Mouse (Mus musculus) ES-Bruce4 (cell line): ENCODE results near the gene Cabp4. TPM values are rescaled to one million over a fixed set of nuclear protein-coding genes. Genes with fewer than 3 reads are reported as not detected.
A peak's percentile ranks its signal among the peaks of the same experiment; 100 is the strongest.

Experiments
- H3K27ac ChIP-seq: 2 replicates; pipeline ENCODE4 v1.5.1; 2012; ENCODE audit warnings: low read length, inconsistent platforms; ENCODE audit not compliant: insufficient read depth
- H3K27me3 ChIP-seq: 2 replicates; pipeline ENCODE4 v1.6.1; 2012; ENCODE audit warnings: mild to moderate bottlenecking, low read length, inconsistent platforms; ENCODE audit not compliant: control insufficient read depth, poor library complexity, insufficient read depth, severe bottlenecking
- H3K36me3 ChIP-seq: 2 replicates; pipeline ENCODE4 v1.6.1; 2012; ENCODE audit warnings: inconsistent platforms, mild to moderate bottlenecking, low read length, moderate library complexity; ENCODE audit not compliant: control insufficient read depth, poor library complexity, insufficient read depth, severe bottlenecking
- H3K4me1 ChIP-seq: one replicate; pipeline ENCODE4 v1.8.1; 2011; ENCODE audit warnings: low read length; ENCODE audit not compliant: control insufficient read depth, insufficient read depth
- H3K4me3 ChIP-seq: 2 replicates; pipeline ENCODE4 v1.5.1; 2011; ENCODE audit warnings: low read depth, mild to moderate bottlenecking, low read length
- H3K9ac ChIP-seq: 2 replicates; pipeline ENCODE4 v1.6.1; 2012; ENCODE audit warnings: low read depth, mild to moderate bottlenecking, inconsistent platforms; ENCODE audit not compliant: poor library complexity, severe bottlenecking
- H3K9me3 ChIP-seq: replicated peaks from 2 replicates; pipeline ENCODE4 v1.6.1; 2012; ENCODE audit warnings: mild to moderate bottlenecking, low read length, inconsistent platforms; ENCODE audit not compliant: control insufficient read depth, poor library complexity, insufficient read depth, severe bottlenecking
- CTCF ChIP-seq: IDR thresholded peaks from one replicate; pipeline ENCODE4 v1.8.1; 2011; ENCODE audit warnings: low read depth, low read length
- EP300 ChIP-seq: IDR thresholded peaks from 2 replicates; pipeline ENCODE4 v1.6.1; 2011; ENCODE audit warnings: low read depth, low read length; ENCODE audit not compliant: insufficient read depth
- POLR2A ChIP-seq: IDR thresholded peaks from one replicate; pipeline ENCODE4 v1.8.1; 2011; ENCODE audit warnings: low read length; ENCODE audit not compliant: insufficient read depth
- polyA plus RNA-seq: library from polyadenylated mRNA; stranded (reverse); fragments of >200 nt; gene quantifications from 2 replicates; pipeline ENCODE4 v1.2.4, GENCODE M21; 2011; ENCODE audit warnings: low read depth; ENCODE audit not compliant: missing spikeins, insufficient read depth, insufficient read length

Cabp4 gene
- polyA plus RNA-seq, 1 experiment: not detected

DNA sequence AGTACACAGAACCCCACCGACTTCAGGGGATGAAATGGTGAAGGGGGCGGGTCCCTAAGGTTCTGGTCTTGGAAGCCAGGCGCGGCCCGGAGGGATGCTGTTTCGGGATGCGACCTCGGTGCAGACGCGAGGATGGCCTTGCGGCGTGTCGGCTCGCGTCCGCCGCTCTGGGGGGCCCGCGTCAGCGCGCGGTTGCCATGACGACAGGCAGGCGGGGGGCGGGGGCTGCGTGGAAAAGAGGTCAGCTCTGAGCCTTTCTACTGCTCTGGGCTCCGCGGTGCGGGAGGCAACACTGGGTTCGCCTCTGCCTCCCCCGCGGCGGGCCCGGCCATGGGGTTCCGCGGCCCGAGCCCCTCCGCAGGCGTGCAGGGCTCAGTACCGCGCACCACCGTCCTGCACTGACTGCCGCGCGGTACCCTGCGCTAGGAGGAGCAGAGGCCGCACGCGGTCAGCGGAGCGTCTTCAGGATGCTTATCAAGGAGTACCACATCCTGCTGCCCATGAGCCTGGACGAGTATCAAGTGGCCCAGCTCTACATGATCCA lies 43.0 kb downstream of the Cabp4 start:
- TF ChIP-seq POLR2A: no peak
- H3K36me3 ChIP-seq: no peaks in the 10 kb centered on the region
- H3K9ac ChIP-seq: peak overlapping the region; percentile 32
- H3K9me3 ChIP-seq: no peaks in the 10 kb centered on the region
- peak overlapping the region; percentile 62 for H3K4me3 ChIP-seq
- H3K27ac ChIP-seq: no peak overlapping the region
- H3K4me1 ChIP-seq: peaks cover 2% of the 10 kb centered on the region
- H3K27me3 ChIP-seq: no peaks in the 10 kb centered on the region

GRCm38 (mm10) chr19:4099837-4100717 lies 43.8 kb downstream of the Cabp4 start, which contains the start of gene Pitpnm1:
Gene Pitpnm1 (plus strand): TSS chr19:4099998.
- peaks cover 2% of the 10 kb centered on the region for H3K4me1 ChIP-seq
- peak within 1 kb of the TSS; percentile 62 for H3K4me3 ChIP-seq
- H3K9me3 ChIP-seq: no peaks in the 10 kb centered on the region
- H3K27me3 ChIP-seq: no peaks in the 10 kb centered on the region
- no peaks in the 10 kb centered on the region for H3K36me3 ChIP-seq
- peak within 1 kb of the TSS; percentile 32 for H3K9ac ChIP-seq
- TF ChIP-seq CTCF (no peak), POLR2A (no peak), EP300 (no peak)
- H3K27ac ChIP-seq: no peak within 1 kb of the TSS

DNA sequence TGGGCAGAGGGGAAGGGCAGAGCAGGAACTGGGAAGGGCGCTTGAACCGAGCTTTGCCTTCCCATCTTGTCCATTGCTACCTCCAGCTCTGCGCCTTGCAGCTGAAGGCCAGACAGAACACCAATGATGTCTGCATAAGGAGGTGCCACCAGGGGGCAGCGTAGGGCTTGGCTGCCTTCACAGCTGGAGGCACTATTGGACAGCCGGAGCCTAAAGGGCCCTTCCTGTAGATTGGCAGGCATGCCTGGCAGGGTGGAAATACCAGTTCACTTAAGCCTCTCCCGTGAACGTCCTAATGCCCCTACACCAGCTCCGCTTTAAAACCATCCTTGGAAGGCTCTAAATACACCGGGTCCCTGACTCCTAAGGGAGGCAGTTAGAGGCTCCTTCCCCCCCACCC lies 44.8 kb downstream of the Cabp4 start:
- Histone ChIP-seq H3K4me1 (peaks cover 2% of the 10 kb centered on the region), H3K4me3 (no peak overlapping the region), H3K27ac (no peak overlapping the region), H3K9ac (no peak overlapping the region), H3K36me3 (no peaks in the 10 kb centered on the region), H3K27me3 (no peaks in the 10 kb centered on the region), H3K9me3 (no peaks in the 10 kb centered on the region)
- TF ChIP-seq POLR2A (no peak), CTCF (peak; percentile 97), EP300 (0 out of 2 replicates have a peak, but pooled peaks have one; percentile 30)

GRCm38 (mm10) chr19:4098426-4098825 lies 45.4 kb downstream of the Cabp4 start:
- no peaks in the 10 kb centered on the region for H3K36me3 ChIP-seq
- H3K9ac ChIP-seq: no peak overlapping the region
- no peaks in the 10 kb centered on the region for H3K9me3 ChIP-seq
- H3K4me3 ChIP-seq: no peak overlapping the region
- H3K27ac ChIP-seq: no peak overlapping the region
- H3K27me3 ChIP-seq: no peaks in the 10 kb centered on the region
- peaks cover 2% of the 10 kb centered on the region for H3K4me1 ChIP-seq
- no peak for TF ChIP-seq EP300
- TF ChIP-seq CTCF: no peak

GRCm38 (mm10) chr19:4097441-4097825 lies 46.4 kb downstream of the Cabp4 start:
- H3K9me3 ChIP-seq: no peaks in the 10 kb centered on the region
- no peak overlapping the region for H3K27ac ChIP-seq
- peak overlapping the region; percentile 63 for H3K4me3 ChIP-seq
- peaks cover 2% of the 10 kb centered on the region for H3K4me1 ChIP-seq
- H3K36me3 ChIP-seq: no peaks in the 10 kb centered on the region
- peak overlapping the region; percentile 48 for H3K9ac ChIP-seq
- no peaks in the 10 kb centered on the region for H3K27me3 ChIP-seq
- TF ChIP-seq CTCF (no peak), EP300 (no peak), POLR2A (no peak)
